Mouse (Mus musculus): ENCODE measurements around the gene Vwa5a. TPM values are rescaled to one million over a fixed set of nuclear protein-coding genes. Genes with fewer than 3 reads are reported as not detected.

Vwa5a gene
- total RNA-seq (2023) = 6.0 TPM

DNA sequence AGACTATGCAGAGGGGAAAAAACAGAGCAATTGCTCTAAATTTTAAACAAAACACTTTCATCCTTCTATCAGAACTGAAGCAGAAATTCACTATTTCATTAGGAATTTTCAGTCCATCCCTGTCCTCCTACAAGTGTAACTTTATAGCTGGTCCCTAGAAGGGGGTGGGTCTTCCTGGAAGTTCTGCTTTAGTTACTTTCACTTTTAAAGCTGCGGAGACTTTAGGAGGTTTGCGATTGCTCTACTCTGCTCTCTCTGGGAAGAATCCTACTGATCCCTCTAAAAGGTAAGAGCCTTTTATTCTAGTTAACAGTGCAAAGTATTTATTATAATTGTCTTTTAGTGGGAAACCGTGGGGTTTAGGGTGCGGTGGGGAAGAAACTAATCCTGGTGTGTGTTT lies at the start of gene Vwa5a:
Vwa5a (plus strand) TSS at position 167 of the 400 bp plus-strand sequence.

DNA sequence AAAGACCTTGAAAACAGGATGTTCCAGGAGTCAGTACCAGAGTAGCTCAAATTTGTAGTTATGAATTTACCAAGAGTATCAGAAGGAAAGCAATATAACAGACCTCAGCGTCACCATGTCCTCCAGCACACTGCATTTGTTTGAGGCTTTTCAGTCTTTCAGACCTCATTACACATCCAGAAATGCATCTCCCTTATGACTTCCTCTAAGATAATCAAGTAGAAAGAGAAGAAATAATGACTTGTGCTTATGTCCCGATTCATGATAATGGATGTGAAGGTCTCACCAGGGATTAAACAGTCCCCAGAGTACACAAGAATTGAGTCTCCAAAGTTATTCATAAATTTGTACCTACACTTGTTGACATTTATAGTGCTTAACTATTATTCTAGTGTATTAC lies 43.6 kb upstream of the Vwa5a start, which contains the start of gene Olfr918:
Olfr918 (minus strand) TSS at position 101 of the 400 bp plus-strand sequence.

DNA sequence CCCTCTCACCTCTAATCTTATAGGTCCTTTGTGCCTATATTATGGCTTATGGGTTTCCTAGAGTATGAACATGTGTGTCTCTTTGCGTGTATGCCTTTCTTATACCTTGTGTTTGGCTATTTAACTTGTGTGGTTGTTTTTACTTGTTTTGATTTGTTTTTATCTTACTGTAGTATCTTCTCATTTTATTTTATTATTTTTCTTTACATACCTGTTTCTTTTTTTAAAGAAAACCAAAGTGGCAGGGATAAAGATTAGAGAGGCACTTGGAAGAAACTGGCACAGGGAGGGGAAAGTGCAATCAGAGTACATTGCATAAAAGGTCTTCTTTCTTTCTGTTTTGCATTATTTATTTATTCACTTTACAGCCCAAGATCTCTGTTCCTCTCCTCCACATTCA lies 33.9 kb downstream of the Vwa5a start, which contains the start of gene Olfr920:
Olfr920 (plus strand) TSS at position 301 of the 400 bp plus-strand sequence.

DNA sequence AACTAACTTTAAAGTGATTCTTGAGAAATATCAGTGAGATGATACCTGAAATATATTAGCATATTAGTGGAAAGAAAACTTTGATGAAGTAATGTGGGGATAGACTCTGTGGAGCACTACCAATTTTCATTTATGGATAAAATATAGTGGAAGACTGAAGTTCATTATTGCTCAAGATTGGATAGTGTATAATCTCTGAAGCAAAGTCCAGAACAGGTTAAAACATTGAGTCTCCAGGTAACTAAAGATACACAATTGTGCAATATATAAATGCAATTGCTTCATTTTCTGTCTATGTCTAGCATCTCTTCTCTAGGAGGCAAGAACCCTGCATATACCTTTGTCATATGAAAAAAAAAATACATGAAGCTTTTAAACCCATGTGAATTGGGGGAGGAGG lies 54.7 kb downstream of the Vwa5a start, which contains the start of gene Olfr921:
Olfr921 (plus strand) TSS at position 301 of the 400 bp plus-strand sequence.

Other genes with a start within 250 kb of the Vwa5a start
- 0.12 TPM for gene Olfr905, start 247.2 kb upstream of the Vwa5a start, total RNA-seq (2023)
- gene Olfr906, start 231.2 kb upstream of the Vwa5a start, total RNA-seq (2023) = not detected
- not detected for gene Olfr907, start 222.5 kb upstream of the Vwa5a start, total RNA-seq (2023)
- not detected for gene Olfr911-ps1, start 196.7 kb upstream of the Vwa5a start, total RNA-seq (2023)
- gene Olfr910, start 180.4 kb upstream of the Vwa5a start, total RNA-seq (2023) = not detected
- gene Olfr912, start 138.1 kb upstream of the Vwa5a start, total RNA-seq (2023) = not detected
- not detected for gene Olfr913, start 125.5 kb upstream of the Vwa5a start, total RNA-seq (2023)
- not detected for gene Olfr914, start 113.2 kb upstream of the Vwa5a start, total RNA-seq (2023)
- not detected for gene Olfr916, start 58.4 kb upstream of the Vwa5a start, total RNA-seq (2023)
- gene Olfr917, start 52.4 kb upstream of the Vwa5a start, total RNA-seq (2023) = not detected
- gene Olfr918, start 43.7 kb upstream of the Vwa5a start, total RNA-seq (2023) = not detected
- gene Olfr919, start 14.6 kb upstream of the Vwa5a start, total RNA-seq (2023) = not detected
- 0.09 TPM for gene Olfr920, start 34.0 kb downstream of the Vwa5a start, total RNA-seq (2023)
- gene Olfr921, start 54.8 kb downstream of the Vwa5a start, total RNA-seq (2023) = not detected
- gene Olfr922, start 96.3 kb downstream of the Vwa5a start, total RNA-seq (2023) = not detected
- gene Olfr923, start 108.3 kb downstream of the Vwa5a start, total RNA-seq (2023) = not detected
- not detected for gene Olfr924, start 126.2 kb downstream of the Vwa5a start, total RNA-seq (2023)
- gene Olfr26, start 136.8 kb downstream of the Vwa5a start, total RNA-seq (2023) = not detected
- not detected for gene Olfr926, start 158.9 kb downstream of the Vwa5a start, total RNA-seq (2023)
- gene Olfr930, start 211.5 kb downstream of the Vwa5a start, total RNA-seq (2023) = not detected

Data from CD8-positive naive resting alpha-beta T cell, adult 57 days (primary cell).